Mouse (Mus musculus) brain, embryonic 14.5 days (tissue): ENCODE measurements around the gene Cox15.

Source experiments
- CTCF ChIP-seq: fragments of 200-500 bp; IDR thresholded peaks from 2 replicates; pipeline ENCODE4 v1.5.1; 2012; ENCODE audit warnings: inconsistent platforms, mild to moderate bottlenecking, moderate library complexity, borderline replicate concordance; ENCODE audit not compliant: insufficient read depth, insufficient read length; ENCODE audit errors: extremely low read depth
- POLR2A ChIP-seq: fragments of 200-500 bp; IDR thresholded peaks from 2 replicates; pipeline ENCODE4 v1.6.1; 2012; ENCODE audit warnings: mild to moderate bottlenecking, inconsistent platforms, borderline replicate concordance; ENCODE audit not compliant: poor library complexity, insufficient read depth, insufficient read length, severe bottlenecking; ENCODE audit errors: extremely low read depth

DNA sequence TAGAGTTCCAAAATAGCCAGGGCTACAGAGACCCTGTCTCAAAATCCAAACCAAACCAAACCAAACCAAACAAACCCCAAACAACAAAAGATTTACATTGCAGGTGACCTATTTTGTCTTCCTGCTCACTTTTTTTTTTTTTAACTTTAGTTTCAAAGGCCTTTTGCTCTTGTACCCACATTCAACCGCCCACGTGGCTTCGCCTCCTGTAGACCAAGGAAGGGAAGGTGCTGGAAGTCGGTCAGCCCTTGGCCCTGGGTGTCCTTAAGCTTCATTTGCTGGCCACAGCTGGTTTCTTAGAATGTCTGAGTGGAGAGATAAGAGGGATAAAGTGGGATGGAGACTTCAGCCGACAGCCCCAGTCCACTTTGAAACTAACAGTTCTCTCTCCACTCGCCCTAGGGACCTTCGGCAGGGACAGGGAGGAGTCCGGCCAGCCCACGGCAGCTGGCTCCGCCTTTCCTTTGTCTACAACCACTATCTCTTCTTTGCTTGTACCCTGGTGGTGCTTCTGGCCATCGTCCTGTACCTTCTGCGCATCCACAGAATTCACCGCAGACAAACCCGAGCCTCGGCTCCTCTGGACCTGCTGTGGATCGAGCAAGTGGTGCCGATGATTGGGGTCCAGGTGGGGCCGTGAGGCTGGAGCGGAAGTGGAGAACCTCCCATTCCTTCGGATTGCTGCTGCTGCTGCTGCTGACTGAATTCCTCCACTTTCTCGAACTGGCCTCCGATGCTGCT is 23.3 kb downstream of the Cox15 start:
- no peak for TF ChIP-seq POLR2A
- no peak for TF ChIP-seq CTCF
